Mouse (Mus musculus): ENCODE measurements around the gene Polr3h.

Polr3h gene

DNA sequence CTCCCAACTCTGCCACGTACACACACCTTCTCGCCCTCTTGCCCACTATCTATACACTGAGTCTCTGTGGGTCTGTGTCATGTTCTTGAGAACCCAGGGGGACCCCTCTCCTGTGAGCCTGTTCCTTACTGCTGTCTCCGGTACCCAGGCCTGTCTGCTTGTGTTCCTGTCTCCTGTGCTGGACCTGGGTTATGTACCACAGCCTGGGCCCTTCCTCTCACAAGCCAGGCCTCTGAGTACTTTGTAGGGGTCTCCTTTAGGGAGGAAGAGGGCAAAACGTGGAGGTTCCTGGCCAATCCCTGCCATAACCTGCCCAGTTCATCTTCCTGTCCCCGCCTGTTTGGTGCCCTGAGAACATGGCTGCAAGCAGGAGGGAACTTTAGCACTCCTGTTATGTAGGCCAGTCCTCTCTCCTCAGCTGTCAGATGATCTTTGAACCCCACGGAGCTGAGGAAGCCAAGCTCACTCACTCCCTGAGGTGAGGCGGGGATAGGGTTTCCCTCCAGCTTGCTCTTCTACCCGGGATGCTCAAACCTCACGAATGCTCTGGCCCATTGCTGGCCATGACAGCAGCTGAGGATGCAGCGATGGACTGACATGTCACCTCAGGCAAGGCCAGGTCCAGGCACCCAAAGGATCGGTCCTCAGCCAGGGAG, 23.6 kb upstream of the Polr3h start:
- no peak for DNase-seq (ENCODE audit: low read depth in 2 of 2, low spot score in 2 of 2)

DNA sequence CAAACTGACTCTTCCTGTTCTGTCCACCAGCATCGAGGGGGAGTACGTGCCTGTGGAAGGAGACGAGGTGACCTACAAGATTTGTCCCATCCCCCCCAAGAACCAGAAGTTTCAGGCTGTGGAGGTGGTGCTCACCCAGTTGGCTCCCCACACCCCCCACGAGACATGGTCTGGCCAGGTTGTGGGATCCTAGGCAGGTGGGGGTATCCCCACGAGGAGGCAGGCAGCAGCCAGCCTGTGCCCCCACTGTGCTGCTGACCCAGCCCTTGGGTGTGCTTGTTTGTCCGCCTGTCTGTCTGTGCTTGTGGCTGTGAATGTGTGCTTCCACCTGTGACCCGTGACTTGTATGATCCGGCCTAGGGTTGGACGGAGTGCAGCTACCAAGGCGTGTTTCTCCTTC, 23.0 kb upstream of the Polr3h start:
- DNase-seq (ENCODE audit: low read depth in 2 of 2, low spot score in 2 of 2) = no peak

DNA sequence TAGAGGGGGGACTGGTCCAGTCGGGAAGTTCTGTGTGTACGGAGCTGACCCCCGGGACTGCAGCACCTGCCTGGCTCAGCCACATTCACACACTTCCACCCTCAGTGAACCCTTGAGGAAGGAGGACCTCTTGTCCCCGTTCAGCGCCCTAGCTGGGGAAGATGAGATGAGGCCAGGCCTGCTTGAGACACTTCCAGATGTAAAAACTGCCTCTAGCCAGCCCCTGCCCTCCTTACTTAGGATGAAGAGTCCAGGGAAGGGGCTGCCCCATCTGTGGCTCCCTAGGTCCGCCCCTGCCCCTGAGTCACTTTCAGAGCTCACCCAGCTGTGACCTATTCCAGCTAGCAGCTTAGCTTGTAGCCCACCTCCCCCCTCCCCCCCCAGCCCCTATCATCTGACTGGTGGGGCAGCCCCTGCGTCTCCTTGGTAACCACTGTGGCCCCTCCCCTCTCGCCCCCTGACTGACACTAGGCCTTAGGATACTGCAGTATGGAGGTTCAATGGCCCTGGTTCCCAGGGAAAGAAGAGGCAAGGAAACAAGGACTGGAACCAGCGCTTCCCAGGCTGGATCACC, 17.2 kb upstream of the Polr3h start:
- no peak for DNase-seq (ENCODE audit: low read depth in 2 of 2, low spot score in 2 of 2)

DNA sequence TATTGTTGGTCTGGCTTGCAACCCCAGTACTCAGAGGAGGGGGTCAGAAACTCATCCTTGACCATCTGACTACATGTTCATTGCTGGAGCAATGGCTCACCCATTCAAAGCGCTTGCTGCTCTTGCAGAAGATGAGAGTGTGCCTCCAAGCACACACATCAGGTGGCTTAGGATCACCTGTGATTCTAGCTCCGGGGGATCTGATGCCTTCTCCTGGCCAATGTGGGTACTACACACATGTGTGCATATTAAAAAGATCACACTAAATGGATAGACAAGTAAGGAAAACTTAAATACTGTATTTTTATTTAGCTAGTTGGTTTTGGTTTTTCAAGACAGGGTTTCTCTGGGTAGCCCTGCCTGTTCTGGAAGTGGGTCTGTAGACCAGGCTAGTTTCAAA, 15.0 kb upstream of the Polr3h start:
- no peak for DNase-seq (ENCODE audit: low read depth in 2 of 2, low spot score in 2 of 2)

DNA sequence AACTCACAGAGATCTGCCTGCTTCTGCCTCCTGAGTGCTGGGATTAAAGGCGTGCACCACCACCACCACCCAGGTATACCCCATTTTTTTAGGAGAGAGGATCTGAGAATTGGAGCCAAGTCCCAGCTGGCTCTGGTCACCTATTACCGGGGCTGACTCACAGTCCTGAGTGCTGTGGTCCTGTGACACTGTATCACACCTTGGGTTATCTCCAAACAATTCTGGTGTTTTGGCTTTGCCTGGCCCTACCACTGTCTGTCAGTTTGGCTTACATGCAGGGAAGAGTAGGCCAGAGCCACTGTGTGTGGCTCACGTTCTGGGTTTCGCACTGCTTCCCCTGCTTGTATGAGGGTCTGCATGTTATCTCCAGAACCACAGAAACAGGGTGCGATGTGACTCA, 14.2 kb upstream of the Polr3h start:
- DNase-seq (ENCODE audit: low read depth in 2 of 2, low spot score in 2 of 2) = no peak

DNA sequence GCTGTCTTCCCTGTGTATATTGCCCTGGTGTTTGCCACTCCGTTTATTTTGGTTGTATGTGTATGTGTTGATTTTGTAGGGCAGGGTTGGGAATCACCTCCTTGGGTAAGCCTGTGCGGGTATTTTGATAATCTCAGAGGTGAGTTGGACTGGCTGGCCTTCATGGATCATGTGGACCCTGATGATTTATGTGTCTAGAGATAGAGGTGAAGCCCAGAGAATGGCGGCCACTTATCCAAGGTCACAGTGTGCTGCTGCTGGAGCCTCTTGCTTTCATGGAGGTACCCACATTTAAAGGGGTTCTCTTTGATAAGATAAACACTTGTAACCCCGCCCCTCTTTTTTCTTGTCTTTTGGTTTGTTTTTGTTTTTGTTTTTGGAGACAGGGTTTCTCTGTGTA, 13.7 kb upstream of the Polr3h start:
- DNase-seq (ENCODE audit: low read depth in 2 of 2, low spot score in 2 of 2) = no peak

DNA sequence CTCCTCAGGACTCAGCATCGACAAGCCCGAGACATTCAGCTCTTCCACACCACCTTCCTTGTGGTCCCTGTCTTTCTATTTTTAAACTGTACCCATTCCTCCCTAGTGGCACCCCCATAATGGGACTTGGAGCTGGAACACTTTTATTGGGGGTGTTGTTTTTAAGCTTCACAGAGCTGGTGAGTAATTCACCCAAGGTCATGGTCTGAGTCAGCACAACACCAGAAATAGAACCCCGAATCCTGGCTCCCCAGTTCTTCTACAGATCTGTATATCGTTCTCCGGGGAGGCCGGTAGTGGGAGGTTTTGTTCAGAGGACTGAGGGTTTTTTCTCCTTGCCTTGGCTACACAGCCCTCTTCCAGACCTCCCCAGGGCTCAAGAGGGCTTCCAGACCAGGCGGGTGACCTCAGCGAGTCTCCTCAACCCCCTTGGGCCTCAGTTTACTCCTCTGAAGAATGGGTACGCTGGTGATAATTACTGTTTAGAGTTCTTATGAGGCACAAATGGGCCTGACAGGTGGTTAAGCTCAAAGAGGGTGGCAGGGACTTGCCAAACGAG, 13.2 kb upstream of the Polr3h start:
- no peak for DNase-seq (ENCODE audit: low read depth in 2 of 2, low spot score in 2 of 2)

DNA sequence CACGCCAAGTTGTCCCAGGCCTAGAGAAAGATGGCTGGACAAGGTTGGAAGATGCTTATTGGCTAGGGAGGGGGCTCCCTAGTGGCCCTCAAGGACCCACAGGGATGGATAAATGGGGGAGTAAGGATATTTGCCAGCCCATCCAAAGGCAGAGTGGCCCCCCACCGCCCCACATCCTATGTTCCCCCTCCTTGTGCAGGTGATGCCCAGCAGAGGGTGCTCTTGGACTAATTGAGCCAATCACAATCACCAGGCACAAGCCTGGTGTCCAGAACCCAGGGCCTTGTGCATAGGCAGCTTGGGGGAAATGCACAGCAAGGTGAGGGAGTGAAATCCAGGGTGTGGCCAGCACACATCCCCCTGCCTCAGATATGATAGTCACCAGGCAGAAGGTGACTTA, 12.2 kb upstream of the Polr3h start:
- no peak for DNase-seq (ENCODE audit: low read depth in 2 of 2, low spot score in 2 of 2)

DNA sequence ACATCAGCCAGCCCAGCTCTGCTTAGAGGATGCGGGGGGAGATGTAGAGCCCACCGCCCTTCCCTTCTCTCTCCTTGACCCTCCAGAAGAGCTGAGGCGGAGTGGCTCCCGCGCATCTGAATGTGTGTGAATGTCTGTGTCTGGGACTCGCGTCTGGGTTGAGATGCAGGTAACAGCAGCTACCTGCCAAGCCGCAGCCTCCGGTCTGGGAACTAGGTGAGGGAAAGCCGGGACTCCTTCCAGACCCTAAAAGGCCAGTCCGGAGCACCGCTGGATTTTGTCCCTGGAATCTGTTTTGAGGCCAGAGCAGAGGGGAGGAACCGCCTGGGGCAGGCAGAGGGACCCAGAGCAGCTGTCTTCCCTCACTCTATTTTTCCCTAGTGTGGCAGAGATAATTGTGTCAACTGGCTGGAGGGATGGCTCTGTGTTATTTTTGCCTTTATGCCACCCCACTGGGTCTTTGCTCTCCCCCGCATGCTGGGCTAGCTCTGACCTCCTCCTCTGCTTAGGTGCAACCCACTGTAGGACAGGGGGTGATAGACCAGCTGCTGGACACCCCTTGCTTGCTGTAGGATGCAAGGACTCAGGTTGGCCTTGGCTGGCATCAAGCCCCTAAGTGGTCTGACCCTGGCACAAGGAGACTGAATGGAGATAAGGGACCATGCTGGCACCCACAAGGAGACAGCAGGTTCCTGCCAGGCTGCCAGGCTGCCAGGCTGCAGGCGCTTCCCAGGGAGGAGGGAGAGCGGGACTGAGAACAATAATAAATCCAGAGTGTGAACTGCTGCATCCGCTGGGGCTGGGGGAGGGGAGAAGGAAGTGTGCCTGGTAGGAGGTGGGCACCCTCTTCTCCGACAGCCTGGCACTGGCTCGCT, 11.3 kb upstream of the Polr3h start:
- no peak for DNase-seq (ENCODE audit: low read depth in 2 of 2, low spot score in 2 of 2)

DNA sequence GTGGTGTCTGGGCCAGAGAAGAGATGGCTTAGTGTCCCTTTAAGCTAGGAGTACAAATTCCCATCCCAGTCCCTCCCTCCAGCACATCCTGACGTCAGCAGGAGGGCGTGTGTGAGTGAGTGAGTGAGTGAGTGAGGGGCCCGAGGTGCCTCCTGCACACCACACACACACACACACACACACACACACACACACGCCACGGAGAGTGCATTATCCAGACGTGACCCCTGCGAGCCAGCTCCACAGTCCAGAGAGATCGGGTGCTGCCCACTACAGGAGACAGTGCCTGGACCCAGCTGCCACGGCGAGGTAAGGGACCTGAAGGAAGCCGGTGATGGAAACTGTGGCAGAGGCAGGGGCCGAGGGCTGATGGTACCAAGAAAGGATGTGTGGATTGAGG, 10.6 kb upstream of the Polr3h start, which contains the start of gene Csdc2:
Gene Csdc2 (plus strand): TSS at position 81 of the 400 bp plus-strand sequence.
- no peak for DNase-seq (ENCODE audit: low read depth in 2 of 2, low spot score in 2 of 2)

DNA sequence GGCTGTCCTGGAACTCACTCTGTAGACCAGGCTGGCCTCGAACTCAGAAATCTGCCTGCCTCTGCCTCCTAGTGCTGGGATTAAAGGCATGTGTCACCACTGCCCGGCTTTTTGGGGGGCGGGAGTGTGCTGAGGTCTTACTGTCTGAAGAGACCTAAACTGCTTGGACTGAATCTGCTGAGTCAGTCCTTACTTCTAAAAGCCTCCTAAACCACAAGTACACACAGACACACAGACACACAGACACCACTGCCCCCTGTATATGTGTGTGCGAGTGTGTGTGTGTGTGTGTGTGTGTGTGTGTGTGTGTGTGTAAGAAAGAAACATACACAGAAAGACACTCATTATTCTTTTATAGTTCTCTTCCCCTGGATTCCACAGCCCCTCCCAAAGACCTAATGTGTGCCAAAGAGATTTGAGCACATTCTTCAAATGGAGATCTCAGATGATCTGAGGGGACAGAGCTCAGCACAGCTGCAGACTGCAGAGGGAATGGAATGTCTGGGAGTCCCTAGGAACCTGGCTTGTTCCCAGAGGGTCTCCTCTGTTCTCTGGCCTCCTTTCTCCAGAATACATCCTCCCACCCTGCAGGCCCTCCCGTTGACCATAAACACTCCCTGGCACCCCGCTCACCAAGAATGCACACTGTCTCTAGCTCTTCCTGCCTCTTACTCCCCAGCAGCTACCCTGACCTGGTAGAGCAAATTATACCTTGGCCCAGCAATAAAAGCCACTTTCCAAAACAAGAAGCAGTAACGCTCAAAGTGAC, 10.0 kb upstream of the Polr3h start:
- no peak for DNase-seq (ENCODE audit: low read depth in 2 of 2, low spot score in 2 of 2)

DNA sequence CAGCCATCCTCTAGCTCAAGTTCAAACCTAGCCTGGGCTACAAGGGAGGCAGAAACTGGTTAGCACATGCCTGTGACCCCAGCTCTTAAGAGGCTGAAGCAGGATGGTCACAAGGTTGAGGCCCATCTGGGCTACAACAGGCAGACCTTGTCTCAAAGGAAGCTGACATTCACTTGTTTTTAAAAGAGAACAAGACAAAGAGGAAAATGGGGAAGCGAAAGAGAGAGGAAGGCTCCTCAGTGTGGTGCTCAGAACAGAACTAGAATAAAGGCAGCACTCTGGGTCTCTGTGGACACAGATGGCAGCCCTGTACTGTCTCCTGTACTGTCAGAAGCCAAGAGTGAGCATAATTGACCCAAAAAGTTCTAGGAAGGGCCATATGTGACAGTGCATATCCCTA, 7.9 kb upstream of the Polr3h start:
- DNase-seq (ENCODE audit: low read depth in 2 of 2, low spot score in 2 of 2) = no peak

DNA sequence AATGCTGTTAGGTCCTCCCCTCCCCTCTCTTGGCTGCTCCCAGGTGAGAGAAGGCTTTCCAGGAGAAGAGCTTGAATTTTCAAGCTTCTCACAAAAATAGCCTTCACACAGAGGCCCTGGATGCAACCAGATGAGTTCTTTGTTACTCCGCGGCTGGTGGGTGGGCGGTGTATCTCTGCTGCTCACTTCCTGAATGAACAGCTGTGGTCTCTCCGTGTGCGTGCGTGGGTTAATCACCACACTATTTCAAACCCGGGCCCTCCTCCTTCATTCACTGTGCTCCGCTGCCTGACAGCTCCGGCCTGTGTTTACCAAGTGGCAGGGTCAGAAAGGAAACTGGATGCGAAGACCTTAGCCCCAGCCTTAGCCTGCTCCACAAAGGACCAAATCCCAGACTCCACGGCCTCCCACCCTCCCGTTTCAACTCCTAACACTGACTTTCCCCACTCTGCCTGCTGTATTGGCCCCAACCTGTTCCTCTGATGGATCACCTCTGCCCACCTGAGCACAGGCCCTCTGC, 7.0 kb upstream of the Polr3h start:
- DNase-seq (ENCODE audit: low read depth in 2 of 2, low spot score in 2 of 2) = peak in 1 of 2 experiments; percentile 17

DNA sequence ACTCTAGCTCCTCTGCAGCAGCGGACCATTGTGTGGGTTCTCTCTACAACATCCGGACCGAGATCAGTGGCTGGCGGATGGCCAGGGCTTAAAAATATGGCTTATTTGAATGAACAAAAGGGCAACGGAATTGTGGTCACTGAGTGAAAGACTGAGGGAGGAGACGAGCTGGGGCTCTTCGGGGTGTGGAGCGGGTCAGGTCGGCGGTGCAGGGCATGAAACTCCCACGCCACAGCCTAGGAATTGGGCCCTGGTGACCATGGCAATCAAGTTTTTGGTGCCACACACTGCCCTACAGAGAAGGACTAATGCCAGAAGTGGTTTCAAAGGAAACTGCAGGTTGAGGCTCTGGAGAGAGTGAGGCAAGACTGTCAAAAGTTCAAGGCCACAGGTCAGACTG, 2.2 kb upstream of the Polr3h start:
- no peak for DNase-seq (ENCODE audit: low read depth in 2 of 2, low spot score in 2 of 2)

DNA sequence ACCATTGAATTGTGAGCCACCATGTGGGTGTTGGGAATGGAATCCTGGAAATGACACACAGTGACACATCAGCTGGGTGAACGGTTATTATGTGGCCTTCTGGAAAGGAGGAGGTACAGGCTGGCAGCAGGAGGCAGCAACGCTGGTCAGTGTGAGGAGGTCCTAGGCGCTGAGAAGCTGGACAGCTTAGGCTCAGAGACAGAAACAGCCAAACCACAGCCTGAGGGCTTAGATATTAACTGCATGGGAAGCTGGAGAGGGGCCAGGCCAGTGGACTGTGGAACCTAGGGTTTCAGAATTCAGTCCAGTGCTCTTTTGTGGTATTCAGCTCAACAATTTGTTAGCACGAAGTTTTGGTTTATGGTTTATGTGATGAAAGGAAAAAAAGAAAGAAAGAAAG, 1.7 kb upstream of the Polr3h start:
- no peak for DNase-seq (ENCODE audit: low read depth in 2 of 2, low spot score in 2 of 2)

DNA sequence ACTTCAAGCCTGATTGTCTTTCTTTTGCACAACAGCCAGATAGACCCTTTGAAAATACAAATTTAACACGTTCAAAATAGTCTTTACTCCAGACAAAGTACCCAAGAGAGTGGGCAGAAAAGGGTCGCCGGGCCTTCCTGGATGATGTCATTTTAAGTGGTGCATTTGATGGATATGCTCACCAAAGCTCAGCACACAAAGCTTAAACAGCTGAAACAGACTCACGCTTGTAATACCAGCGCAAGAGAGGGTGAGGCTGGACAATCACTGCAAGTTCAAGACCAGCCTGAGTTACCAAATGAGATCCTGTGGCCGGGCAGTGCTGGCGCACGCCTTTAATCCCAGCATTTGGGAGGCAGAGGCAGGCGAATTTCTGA, 394 bp upstream of the Polr3h start:
- no peak for DNase-seq (ENCODE audit: low read depth in 2 of 2, low spot score in 2 of 2)

DNA sequence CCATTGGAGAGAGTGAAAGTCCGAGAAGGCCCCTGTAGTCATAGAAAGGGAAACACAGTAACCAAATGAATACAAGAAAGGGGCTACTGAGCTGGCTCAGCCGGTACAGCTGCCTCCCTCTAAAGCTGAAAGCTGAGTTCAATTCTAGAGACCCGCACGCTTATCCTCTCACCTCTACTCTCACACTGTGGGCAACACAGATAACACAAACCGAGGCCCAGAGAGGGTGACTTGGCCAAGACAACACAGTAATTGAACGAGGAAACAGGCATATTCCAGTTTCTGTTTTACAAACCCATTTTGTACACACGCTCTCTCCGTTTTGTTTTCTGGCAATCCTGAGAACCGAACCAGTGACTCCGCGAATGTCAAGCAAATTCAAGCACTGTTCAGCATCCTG, 1.1 kb downstream of the Polr3h start:
- DNase-seq (ENCODE audit: low read depth in 2 of 2, low spot score in 2 of 2) = no peak

DNA sequence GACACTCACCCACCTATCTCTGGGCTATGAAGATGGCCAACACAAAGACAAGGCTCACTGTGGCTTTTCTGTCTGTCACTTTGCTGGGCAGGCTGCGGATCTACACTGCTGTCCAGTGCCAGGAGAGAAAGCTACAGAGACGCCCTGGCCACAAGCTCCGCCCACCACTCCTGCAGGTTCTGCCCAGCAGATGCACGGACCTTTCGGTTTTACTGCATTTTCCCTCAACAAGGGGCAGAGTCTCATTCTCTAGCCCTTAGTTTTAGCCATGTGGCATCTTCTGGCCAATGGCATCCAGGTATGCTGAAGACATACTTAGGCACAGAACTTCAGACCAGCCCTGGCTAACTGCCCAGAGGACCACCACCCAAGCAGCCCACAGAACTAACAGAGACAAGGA, 4.8 kb downstream of the Polr3h start:
- DNase-seq (ENCODE audit: low read depth in 2 of 2, low spot score in 2 of 2) = no peak

DNA sequence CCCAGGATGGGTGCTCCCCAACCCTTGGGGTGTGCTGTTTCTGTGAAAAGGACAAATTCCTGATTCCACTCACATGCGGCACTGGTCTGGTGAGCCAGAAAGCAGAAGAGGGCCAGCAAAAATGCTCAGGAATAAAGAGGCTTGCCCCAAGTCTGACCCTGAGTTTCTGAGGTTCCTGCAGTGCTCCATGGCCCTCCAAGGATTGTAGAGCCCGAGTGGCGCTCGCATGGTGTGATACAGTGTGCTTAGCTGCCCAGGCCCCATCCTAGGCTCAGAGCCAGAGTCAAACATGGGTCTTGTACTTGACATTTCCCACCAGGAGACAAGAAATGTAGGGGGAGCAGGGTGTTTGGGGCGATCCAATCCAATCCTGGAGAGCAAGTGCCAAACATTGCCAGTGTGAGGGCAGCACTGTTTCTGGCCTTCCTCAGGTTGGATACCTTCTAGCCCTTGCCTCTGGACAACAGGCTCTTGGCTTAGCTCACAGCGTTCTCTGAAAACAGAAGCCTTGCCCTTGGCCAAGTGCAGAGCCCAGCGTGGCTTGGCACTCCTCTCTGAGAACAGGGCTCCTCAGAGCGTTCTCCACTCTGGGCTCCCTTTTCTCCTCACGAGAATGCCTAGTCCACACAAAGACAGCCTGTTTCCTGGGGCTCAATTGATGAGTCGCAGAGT, 5.4 kb downstream of the Polr3h start:
- DNase-seq (ENCODE audit: low read depth in 2 of 2, low spot score in 2 of 2) = no peak

DNA sequence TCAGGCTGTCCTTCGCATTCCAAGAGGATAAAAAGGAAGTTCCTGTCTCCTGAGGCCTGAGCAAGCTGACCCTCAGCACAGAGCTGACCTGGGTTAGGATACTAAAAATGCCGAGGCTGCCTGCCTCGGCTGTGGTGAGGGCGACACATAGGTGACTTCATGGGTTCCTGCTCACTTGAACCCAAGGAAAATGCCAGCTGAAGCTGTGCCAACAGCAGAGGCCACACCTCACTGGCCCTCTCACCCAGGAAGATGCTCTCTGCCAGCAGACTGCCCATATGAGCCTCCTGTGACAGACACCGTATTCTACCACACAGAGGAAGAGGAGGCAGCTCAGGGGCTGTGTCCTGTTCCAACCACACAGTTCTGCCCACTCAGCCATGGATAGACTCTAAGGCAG, 7.0 kb downstream of the Polr3h start:
- no peak for DNase-seq (ENCODE audit: low read depth in 2 of 2, low spot score in 2 of 2)
